Mouse (Mus musculus) neural tube, embryonic 11.5 days (tissue): Measurements from ENCODE around the gene Adgrl2. TPM values are rescaled to one million over a fixed set of nuclear protein-coding genes. Genes with fewer than 3 reads are reported as not detected.

Source experiments
- ATAC-seq: fragments of 200-750 bp; cut with Nextera tagmentation; 2 replicates; pipeline ENCODE4 v1.8.0; 2017; ENCODE audit warnings: moderate number of reproducible peaks, mild to moderate bottlenecking, moderate TSS enrichment, moderate library complexity; ENCODE audit not compliant: insufficient read depth, low FRiP score, low TSS enrichment
- DNase-seq: peaks from one replicate; pipeline ENCODE4 v3.0.0-alpha.2; 2015; ENCODE audit warnings: low spot score
- H3K27ac ChIP-seq: fragments of 300-500 bp; sonication (generic); 2 replicates; pipeline ENCODE4 v1.5.1; 2014; ENCODE audit warnings: low read depth, mild to moderate bottlenecking, low read length
- H3K27me3 ChIP-seq: fragments of 300-500 bp; sonication (generic); 2 replicates; pipeline ENCODE4 v1.6.1; 2014; ENCODE audit warnings: mild to moderate bottlenecking, low read length, mixed read lengths; ENCODE audit not compliant: control insufficient read depth, insufficient read depth
- H3K36me3 ChIP-seq: fragments of 300-500 bp; sonication (generic); 2 replicates; pipeline ENCODE4 v1.6.1; 2014; ENCODE audit warnings: mild to moderate bottlenecking, low read length, moderate library complexity, mixed read lengths; ENCODE audit not compliant: control insufficient read depth, insufficient read depth
- H3K4me1 ChIP-seq: fragments of 300-500 bp; sonication (generic); 2 replicates; pipeline ENCODE4 v1.6.1; 2014; ENCODE audit warnings: low read length, mixed read lengths; ENCODE audit not compliant: control insufficient read depth, insufficient read depth
- H3K4me2 ChIP-seq: fragments of 300-500 bp; sonication (generic); 2 replicates; pipeline ENCODE4 v1.6.1; 2014; ENCODE audit warnings: low read depth, mild to moderate bottlenecking, moderate library complexity
- H3K4me3 ChIP-seq: fragments of 300-500 bp; sonication (generic); 2 replicates; pipeline ENCODE4 v1.5.1; 2014; ENCODE audit warnings: low read depth, low read length
- H3K9ac ChIP-seq: fragments of 300-500 bp; sonication (generic); 2 replicates; pipeline ENCODE4 v1.6.1; 2014; ENCODE audit warnings: mild to moderate bottlenecking, low read length
- H3K9me3 ChIP-seq: fragments of 300-500 bp; sonication (generic); 2 replicates; pipeline ENCODE4 v1.6.1; 2016; ENCODE audit warnings: low read length; ENCODE audit not compliant: control insufficient read depth
- WGBS: fragments of 180-500 bp; shearing (Covaris S2); extraction: QIAGEN DNeasy Blood & Tissue Kit; methylation state at CpG from one replicate; pipeline ENCODE4 v1.1.7; 2014; 5-methylcytosine and 5-hydroxymethylcytosine counted together
- polyA plus RNA-seq: library from polyadenylated mRNA; unstranded; fragments of >200 nt; fragmentation: Nextera tagmentation; extraction: Ambion mirVana; gene quantifications from 2 replicates; pipeline ENCODE4 v1.2.1, GENCODE M21; 2014

Adgrl2 gene
- polyA plus RNA-seq, 1 experiment from 2014 or later: 85.0 TPM

DNA sequence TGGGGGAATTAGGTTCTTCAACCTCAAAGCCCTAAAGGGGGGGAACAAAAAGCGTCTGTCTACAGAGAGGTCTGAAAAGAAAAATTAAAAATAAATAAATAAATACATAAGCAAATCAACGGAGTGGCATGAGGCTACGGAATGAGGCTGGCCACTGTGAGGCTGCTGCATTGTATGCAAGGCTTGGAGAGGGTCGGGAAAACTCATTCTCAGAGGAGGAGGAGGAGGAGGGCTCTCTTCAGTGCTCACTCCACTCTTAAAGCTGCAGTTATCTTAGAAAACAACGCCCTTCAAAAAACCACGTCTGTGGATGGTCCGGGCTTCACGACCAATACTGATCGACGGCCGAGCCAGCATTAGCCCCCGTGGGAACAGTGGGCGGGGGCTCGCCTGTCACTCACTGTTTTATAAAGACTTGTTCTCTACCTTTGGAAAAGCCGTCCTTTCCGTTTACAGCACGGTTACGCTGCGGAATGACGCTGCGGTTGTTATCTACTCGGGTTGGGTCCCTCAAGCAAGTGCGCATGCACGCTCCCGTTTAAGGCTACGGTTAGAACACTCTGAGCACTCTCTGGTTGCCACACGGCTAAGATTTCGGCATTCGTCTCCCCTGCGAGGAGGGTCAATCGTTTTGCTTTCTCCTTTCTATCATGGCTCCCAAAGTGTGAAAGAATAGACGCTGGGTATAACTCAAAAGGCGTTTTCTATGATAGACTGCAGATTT is 170.9 kb downstream of the Adgrl2 start:
- ATAC-seq: no peak
- H3K4me1 ChIP-seq: no peaks in the 10 kb centered on the region
- H3K9ac ChIP-seq: no peak overlapping the region
- no peak for DNase-seq
- peaks cover 15% of the 10 kb centered on the region for H3K36me3 ChIP-seq
- 91% methylated on average over 33 of the region's 33 CpGs for WGBS
- no peak overlapping the region for H3K4me3 ChIP-seq
- H3K9me3 ChIP-seq: no peaks in the 10 kb centered on the region
- H3K27me3 ChIP-seq: no peaks in the 10 kb centered on the region
- H3K4me2 ChIP-seq: no peak overlapping the region
- no peak overlapping the region for H3K27ac ChIP-seq

DNA sequence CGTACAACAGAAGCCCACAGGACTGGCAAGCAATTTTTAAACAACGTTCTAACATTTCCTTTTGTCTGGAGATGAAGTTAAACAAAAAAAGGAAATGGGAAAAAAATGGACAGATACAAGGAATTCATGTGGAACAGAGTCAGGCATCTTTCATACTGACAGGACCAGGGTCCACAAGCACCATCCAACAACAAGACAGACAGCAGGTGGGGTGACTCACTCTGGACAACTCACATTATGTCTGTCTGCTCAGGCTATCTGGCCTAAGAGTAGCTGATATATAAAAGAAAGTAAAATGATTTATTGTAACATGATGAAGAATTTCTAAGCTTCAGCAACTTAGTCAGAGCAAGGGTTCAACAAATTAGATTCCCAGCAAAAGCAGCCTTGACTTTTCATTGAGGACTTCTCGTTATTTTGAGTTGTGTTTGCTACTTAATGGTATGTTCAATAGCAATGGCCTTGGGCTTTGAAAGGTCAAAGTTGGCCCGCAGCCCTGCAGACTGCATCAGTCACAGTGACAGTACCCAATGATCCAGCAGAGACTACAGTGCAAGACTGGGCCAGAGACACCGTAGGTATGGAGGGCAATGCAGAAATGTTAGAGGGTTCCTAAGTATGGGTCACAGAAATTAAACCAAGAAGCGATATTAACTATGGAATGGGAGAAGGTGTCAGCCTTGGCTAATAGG is 171.8 kb downstream of the Adgrl2 start:
- Histone ChIP-seq H3K9ac (no peak overlapping the region), H3K27me3 (no peaks in the 10 kb centered on the region), H3K4me1 (no peaks in the 10 kb centered on the region), H3K4me2 (no peak overlapping the region), H3K9me3 (no peaks in the 10 kb centered on the region), H3K36me3 (peaks cover 13% of the 10 kb centered on the region), H3K4me3 (no peak overlapping the region), H3K27ac (no peak overlapping the region)
- no peak for DNase-seq
- no peak for ATAC-seq
- 86% methylated on average over 6 of the region's 6 CpGs for WGBS

GRCm38 (mm10) chr3:148817491-148817890 is 172.9 kb downstream of the Adgrl2 start:
- Histone ChIP-seq H3K4me2 (no peak overlapping the region), H3K27me3 (no peaks in the 10 kb centered on the region), H3K4me3 (no peak overlapping the region), H3K36me3 (peaks cover 8% of the 10 kb centered on the region), H3K9ac (no peak overlapping the region), H3K9me3 (no peaks in the 10 kb centered on the region), H3K27ac (no peak overlapping the region), H3K4me1 (no peaks in the 10 kb centered on the region)
- DNase-seq (no peak), ATAC-seq (no peak)
- WGBS: 97% methylated on average over 25 of the region's 25 CpGs

DNA sequence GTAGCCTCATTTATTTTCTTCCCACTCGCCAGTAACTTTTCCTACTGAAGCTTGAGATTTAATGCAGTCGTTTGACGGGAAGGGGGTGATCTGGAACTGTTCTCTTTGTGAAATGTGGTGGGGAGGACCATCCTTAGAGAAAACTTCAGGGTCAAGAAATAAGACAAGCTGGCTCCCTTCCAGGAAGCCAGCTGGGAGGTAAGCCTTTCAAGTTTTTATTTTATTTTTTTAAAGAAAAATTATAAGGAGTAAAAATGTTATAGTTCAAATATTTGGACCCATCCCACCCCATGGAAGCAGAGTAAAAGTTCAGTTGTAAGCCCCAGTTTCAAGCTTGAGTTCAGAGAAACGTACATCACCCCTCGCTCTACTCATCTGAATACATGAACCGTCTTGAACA is 177.2 kb downstream of the Adgrl2 start:
- no peaks in the 10 kb centered on the region for H3K27me3 ChIP-seq
- WGBS: 71% methylated on average over 6 of the region's 6 CpGs
- H3K9ac ChIP-seq: no peak overlapping the region
- no peak overlapping the region for H3K4me3 ChIP-seq
- no peaks in the 10 kb centered on the region for H3K9me3 ChIP-seq
- H3K4me1 ChIP-seq: no peaks in the 10 kb centered on the region
- H3K36me3 ChIP-seq: peaks cover 8% of the 10 kb centered on the region; the same call in 1 of the 2 replicates
- H3K27ac ChIP-seq: no peak overlapping the region
- no peak overlapping the region for H3K4me2 ChIP-seq
- no peak for ATAC-seq
- no peak for DNase-seq

DNA sequence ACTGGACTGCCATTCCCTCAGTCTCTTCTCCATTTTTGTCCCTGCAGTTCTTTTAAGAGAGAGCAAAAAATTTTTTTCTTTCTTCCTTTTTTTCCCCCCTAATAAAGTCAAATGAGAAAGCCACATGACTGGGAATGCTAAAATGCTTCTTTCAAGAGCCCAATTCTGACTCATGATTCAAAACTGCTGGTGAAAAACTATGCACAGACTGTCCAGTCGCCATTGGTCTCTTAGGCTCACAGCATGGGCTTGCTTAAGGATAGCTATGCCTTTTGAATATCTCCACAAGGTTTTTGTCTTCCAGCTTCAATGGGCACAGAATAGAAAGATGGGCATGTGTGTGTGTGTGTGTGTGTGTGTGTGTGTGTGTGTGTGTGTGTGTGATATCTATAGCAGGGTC is 178.3 kb downstream of the Adgrl2 start:
- H3K4me3 ChIP-seq: no peak overlapping the region
- no peaks in the 10 kb centered on the region for H3K9me3 ChIP-seq
- peaks cover 3% of the 10 kb centered on the region; the same call in 1 of the 2 replicates for H3K36me3 ChIP-seq
- 48% methylated on average over 1 of the region's 1 CpGs for WGBS
- H3K4me2 ChIP-seq: no peak overlapping the region
- no peak overlapping the region for H3K9ac ChIP-seq
- ATAC-seq (no peak), DNase-seq (no peak)
- H3K27ac ChIP-seq: no peak overlapping the region
- H3K27me3 ChIP-seq: no peaks in the 10 kb centered on the region
- no peaks in the 10 kb centered on the region for H3K4me1 ChIP-seq

DNA sequence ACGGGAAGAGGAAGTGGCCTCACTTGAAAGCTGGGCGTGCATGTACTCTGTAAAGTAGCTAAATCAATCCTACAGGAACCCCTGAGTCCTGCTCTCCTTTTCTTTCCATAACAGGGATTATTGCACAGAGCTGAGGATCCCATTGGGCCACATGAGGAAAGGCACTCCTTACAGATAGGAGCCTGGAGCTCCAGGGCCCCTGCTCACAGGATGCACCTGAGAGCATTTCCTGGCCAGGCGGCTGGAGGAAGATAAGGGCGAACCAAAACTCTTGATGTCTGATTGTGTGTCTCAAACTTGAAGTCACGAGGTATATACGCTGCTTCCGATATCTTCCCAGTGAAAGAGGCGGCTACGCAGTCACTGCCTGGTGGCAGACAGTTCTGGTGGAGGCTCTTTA is 183.4 kb downstream of the Adgrl2 start:
- H3K4me1 ChIP-seq: no peaks in the 10 kb centered on the region
- DNase-seq: no peak
- 91% methylated on average over 9 of the region's 9 CpGs for WGBS
- H3K9me3 ChIP-seq: no peaks in the 10 kb centered on the region
- H3K4me3 ChIP-seq: no peak overlapping the region
- no peak for ATAC-seq
- H3K27ac ChIP-seq: no peak overlapping the region
- no peaks in the 10 kb centered on the region for H3K36me3 ChIP-seq
- no peak overlapping the region for H3K4me2 ChIP-seq
- H3K27me3 ChIP-seq: no peaks in the 10 kb centered on the region
- H3K9ac ChIP-seq: no peak overlapping the region

DNA sequence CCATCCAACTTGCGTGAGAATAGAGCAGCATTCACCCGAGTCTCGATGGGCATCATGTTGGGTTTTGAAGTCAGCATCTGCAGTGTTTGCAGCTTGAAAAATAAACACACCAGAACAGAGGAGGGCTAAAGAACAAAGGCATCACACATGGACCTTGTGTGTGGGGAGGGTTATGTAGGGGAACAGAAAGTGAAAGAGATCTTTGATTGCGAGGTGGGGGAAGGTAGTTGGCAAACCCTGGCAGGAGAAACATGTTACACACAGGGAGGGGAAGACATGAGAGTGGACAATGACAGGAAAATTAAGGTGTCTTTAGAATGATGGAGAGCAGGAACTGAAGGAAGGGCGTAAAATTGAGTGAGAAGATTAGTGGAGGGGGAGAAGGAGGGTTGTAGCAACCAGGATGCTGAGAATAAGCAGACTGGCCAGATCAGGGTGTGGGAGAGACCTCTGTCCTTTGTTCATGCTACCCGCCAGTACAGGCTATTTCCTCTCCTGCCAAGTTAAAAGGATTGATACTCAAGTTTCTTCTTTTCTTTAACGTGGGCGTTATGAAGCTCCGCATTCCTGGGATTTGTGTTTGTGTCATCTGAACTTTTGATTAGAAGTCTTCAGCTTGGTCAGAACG is 197.0 kb downstream of the Adgrl2 start:
- Histone ChIP-seq H3K27ac (no peak overlapping the region), H3K9me3 (no peaks in the 10 kb centered on the region), H3K9ac (no peak overlapping the region), H3K36me3 (no peaks in the 10 kb centered on the region), H3K27me3 (no peaks in the 10 kb centered on the region), H3K4me1 (no peaks in the 10 kb centered on the region), H3K4me2 (no peak overlapping the region), H3K4me3 (no peak overlapping the region)
- no peak for ATAC-seq
- WGBS: 72% methylated on average over 10 of the region's 10 CpGs
- DNase-seq: no peak

- no peak for ATAC-seq
- Histone ChIP-seq H3K9me3 (no peaks in the 10 kb centered on the region), H3K9ac (no peak overlapping the region), H3K27me3 (no peaks in the 10 kb centered on the region), H3K4me1 (no peaks in the 10 kb centered on the region), H3K4me3 (no peak overlapping the region), H3K36me3 (no peaks in the 10 kb centered on the region), H3K4me2 (no peak overlapping the region), H3K27ac (no peak overlapping the region)
- DNase-seq: no peak
- WGBS: 90% methylated on average over 6 of the region's 6 CpGs
These were observed 220.0 kb downstream of the Adgrl2 start for GRCm38 (mm10) chr3:148770310-148770709.
